Mouse (Mus musculus) ES-E14 (cell line): ENCODE results near the gene Sorcs2. TPM values are rescaled to one million over a fixed set of nuclear protein-coding genes. Genes with fewer than 3 reads are reported as not detected.

Experiments
- DNase-seq: peaks from one replicate; pipeline ENCODE4 v3.0.0-alpha.2; 2013; ENCODE audit warnings: low read depth, low spot score
- H3K27ac ChIP-seq: 2 replicates; pipeline ENCODE4 v1.5.1; 2012; ENCODE audit warnings: low read depth, mild to moderate bottlenecking, low read length, moderate library complexity, mixed read lengths; ENCODE audit not compliant: poor library complexity, insufficient read depth, severe bottlenecking
- H3K36me3 ChIP-seq: 2 replicates; pipeline ENCODE4 v1.6.1; 2012; ENCODE audit warnings: mild to moderate bottlenecking, low read length, moderate library complexity, mixed read lengths; ENCODE audit not compliant: control insufficient read depth, poor library complexity, insufficient read depth, severe bottlenecking
- H3K4me1 ChIP-seq, 2 experiments: fragments of 150-350 bp in 1 of 2; sonication (generic) in 1 of 2; 2 replicates each; pipeline ENCODE4 v1.6.1; 2012; ENCODE audit warnings: low read length in 2 of 2, mild to moderate bottlenecking in 1 of 2, mixed read lengths in 1 of 2; ENCODE audit not compliant: control insufficient read depth in 2 of 2, insufficient read depth in 2 of 2, poor library complexity in 1 of 2
- H3K4me3 ChIP-seq, 2 experiments: fragments of 150-350 bp in 1 of 2; sonication (generic) in 1 of 2; 2 replicates each; pipeline ENCODE4 v1.5.1; 2012; ENCODE audit warnings: low read length in 2 of 2, low read depth in 1 of 2, mild to moderate bottlenecking in 1 of 2, mixed read lengths in 1 of 2; ENCODE audit not compliant: insufficient read depth in 1 of 2, poor library complexity in 1 of 2, severe bottlenecking in 1 of 2
- H3K9ac ChIP-seq: 2 replicates; pipeline ENCODE4 v1.6.1; 2012; ENCODE audit warnings: low read depth, mild to moderate bottlenecking, low read length, mixed read lengths; ENCODE audit not compliant: poor library complexity, insufficient read depth, severe bottlenecking
- H3K9me3 ChIP-seq: fragments of 150-350 bp; sonication (generic); 2 replicates; pipeline ENCODE4 v1.6.1; 2012; ENCODE audit warnings: low read depth, mild to moderate bottlenecking, low read length; ENCODE audit not compliant: control insufficient read depth, insufficient read depth
- CHD2 ChIP-seq: IDR thresholded peaks from 2 replicates; pipeline ENCODE4 v1.6.1; 2014; ENCODE audit warnings: mild to moderate bottlenecking, low read depth, low read length, inconsistent platforms
- HCFC1 ChIP-seq: IDR thresholded peaks from 2 replicates; pipeline ENCODE4 v1.6.1; 2012; ENCODE audit warnings: low read length, inconsistent platforms, borderline replicate concordance; ENCODE audit not compliant: insufficient read depth
- MAFK ChIP-seq: IDR thresholded peaks from 2 replicates; pipeline ENCODE4 v1.6.1; 2014; ENCODE audit warnings: mild to moderate bottlenecking, low read depth, low read length, inconsistent platforms; ENCODE audit not compliant: insufficient read depth
- ZC3H11A ChIP-seq: IDR thresholded peaks from 2 replicates; pipeline ENCODE4 v1.6.1; 2012; ENCODE audit warnings: low read depth, mild to moderate bottlenecking, inconsistent platforms, low read length, borderline replicate concordance
- ZNF384 ChIP-seq: IDR thresholded peaks from 2 replicates; pipeline ENCODE4 v1.6.1; 2012; ENCODE audit warnings: low read depth, low read length, inconsistent platforms
- in situ Hi-C, 2 experiments: fragments of 600-800 bp; cut with MboI; formaldehyde crosslinking; loops; one replicate each; pipeline ENCODE4 v1.15.1; 2025; ENCODE audit warnings: low sequenced_read_pairs in 2 of 2, inconsistent platforms in 1 of 2; ENCODE audit not compliant: unreplicated experiment in 2 of 2
- total RNA-seq: library from RNA; depleted of rRNA; stranded (reverse); fragments of 300-350 nt; gene quantifications from 2 replicates; pipeline ENCODE4 v1.2.3, GENCODE M21; 2012

The Sorcs2 gene
- total RNA-seq, 1 experiment, result 5.4 TPM

DNA sequence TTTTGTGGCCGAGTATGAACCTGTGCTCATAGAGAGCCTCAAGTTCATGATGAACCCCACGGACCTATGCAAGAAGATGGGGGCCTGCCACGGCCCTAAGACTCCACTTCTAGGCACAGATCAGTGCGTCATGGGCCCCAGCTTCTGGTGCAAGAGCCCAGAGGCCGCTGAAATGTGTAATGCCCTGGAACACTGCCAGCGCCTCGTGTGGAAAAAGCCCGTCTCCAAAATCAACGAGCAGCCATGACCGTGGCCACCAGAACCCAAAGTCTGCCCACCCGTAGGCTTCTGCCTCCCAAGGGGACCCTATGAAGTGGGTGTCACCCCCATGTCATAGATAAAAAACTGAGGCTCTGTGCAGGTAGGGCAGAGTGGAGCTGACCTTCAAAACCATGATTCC, 192.5 kb downstream of the Sorcs2 start:
- no peak for DNase-seq
- Histone ChIP-seq H3K36me3 (no peaks in the 10 kb centered on the region), H3K9me3 (no peaks in the 10 kb centered on the region), H3K9ac (no peak overlapping the region), H3K4me1 (no peaks in the 10 kb centered on the region), H3K4me3 (no peak overlapping the region), H3K27ac (no peak overlapping the region)
- TF ChIP-seq ZNF384 (no peak), HCFC1 (no peak), CHD2 (no peak), ZC3H11A (no peak), MAFK (no peak)
- in situ Hi-C loops, result no loop called here

DNA sequence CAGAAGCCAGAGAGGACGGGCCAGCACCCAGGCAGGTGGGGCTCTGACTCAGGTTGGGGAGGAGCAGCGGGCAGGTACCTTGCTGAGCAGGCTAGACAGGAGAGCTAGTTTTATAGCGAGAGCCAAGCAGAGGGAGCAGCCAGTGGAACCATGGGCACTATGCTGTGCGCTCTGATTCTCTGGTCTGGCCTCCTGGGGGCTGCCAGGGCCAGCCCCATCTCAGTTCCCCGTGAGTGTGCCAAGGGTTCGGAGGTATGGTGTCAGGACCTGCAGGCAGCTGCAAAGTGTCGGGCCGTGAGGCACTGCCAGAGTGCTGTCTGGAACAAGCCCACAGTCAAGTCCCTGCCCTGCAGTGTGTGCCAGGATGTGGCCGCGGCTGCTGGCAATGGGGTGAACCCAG, 194.0 kb downstream of the Sorcs2 start, which contains the start of gene Psapl1:
Gene Psapl1, plus strand, starts transcription at position 106 of the 400 bp plus-strand sequence.
- H3K9me3 ChIP-seq, result no peaks in the 10 kb centered on the region
- in situ Hi-C loops, result no loop called here
- no peak within 1 kb of the TSS for H3K27ac ChIP-seq
- no peaks in the 10 kb centered on the region for H3K4me1 ChIP-seq
- no peaks in the 10 kb centered on the region for H3K36me3 ChIP-seq
- DNase-seq, result no peak
- no peak within 1 kb of the TSS for H3K4me3 ChIP-seq
- H3K9ac ChIP-seq, result no peak within 1 kb of the TSS
- TF ChIP-seq MAFK (no peak), ZC3H11A (no peak), ZNF384 (no peak), CHD2 (no peak), HCFC1 (no peak)

DNA sequence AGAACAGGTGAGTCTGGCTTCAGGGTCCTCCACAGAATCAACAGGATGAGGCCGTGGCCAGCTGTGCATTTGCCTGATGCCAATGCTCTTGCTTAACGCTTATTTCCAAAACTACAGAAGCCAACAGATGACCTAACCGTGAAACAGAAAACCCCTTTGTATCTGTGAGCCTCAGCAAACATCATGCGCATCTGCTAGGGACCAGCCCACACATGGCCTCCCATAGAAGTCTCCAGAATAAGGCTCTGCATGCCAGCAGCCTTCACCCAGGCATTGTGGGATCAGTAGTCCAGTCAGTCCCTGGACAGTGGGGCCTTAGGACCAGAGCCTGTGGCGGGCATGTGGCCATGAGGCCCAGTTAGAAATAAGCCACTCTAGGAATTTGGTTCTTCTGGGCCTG, 194.5 kb downstream of the Sorcs2 start:
- no peak overlapping the region for H3K4me3 ChIP-seq
- no peaks in the 10 kb centered on the region for H3K36me3 ChIP-seq
- no peak overlapping the region for H3K27ac ChIP-seq
- in situ Hi-C loops, result no loop called here
- TF ChIP-seq ZNF384 (no peak), CHD2 (no peak), MAFK (no peak), HCFC1 (no peak), ZC3H11A (no peak)
- H3K4me1 ChIP-seq, result no peaks in the 10 kb centered on the region
- H3K9me3 ChIP-seq, result no peaks in the 10 kb centered on the region
- H3K9ac ChIP-seq, result no peak overlapping the region
- no peak for DNase-seq

DNA sequence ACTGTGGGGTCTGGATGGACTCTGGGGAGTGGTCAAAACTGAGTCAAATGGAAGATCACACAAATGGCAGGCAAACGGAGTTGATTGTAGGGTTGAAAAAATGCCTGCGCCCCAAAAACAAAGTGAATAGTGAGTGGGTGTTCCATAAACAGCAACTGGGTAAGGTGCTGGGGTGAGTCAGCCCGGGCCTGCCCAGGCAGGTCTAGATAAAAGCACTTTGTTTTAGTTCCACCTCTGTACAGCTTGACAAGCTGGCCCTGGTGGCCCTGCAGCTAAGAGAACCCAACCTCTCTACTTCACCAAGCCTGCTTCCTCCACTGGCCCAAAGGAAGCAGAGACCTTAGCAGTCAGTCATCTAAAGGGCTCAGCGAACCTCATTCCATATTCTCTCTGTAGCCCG, 195.2 kb downstream of the Sorcs2 start:
- TF ChIP-seq CHD2 (no peak), HCFC1 (no peak), ZC3H11A (no peak), ZNF384 (no peak), MAFK (no peak)
- Histone ChIP-seq H3K9ac (no peak overlapping the region), H3K4me3 (no peak overlapping the region), H3K4me1 (no peaks in the 10 kb centered on the region), H3K9me3 (no peaks in the 10 kb centered on the region), H3K27ac (no peak overlapping the region), H3K36me3 (no peaks in the 10 kb centered on the region)
- in situ Hi-C loops, result no loop called here
- no peak for DNase-seq

DNA sequence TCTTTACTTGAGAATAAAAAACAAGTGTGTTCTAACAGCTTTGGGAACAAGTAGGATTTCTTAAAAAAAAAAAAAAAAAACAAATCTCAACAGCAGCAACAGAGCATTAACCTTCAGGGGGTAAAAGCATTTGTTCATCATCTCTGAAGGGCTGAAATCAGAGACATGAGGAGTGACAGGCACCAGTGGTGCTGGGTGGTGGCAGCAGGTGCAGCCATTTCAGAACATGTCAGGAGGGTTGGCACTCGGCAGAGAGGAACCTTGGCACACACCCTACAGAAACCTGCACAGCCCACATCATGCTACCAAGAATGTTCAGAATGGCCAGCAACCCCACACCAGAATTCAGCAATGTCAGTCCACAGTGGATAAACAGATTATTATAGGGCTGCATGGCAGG, 198.4 kb downstream of the Sorcs2 start:
- Histone ChIP-seq H3K27ac (no peak overlapping the region), H3K9ac (no peak overlapping the region), H3K4me1 (no peaks in the 10 kb centered on the region), H3K4me3 (no peak overlapping the region), H3K36me3 (no peaks in the 10 kb centered on the region), H3K9me3 (no peaks in the 10 kb centered on the region)
- TF ChIP-seq MAFK (no peak), CHD2 (no peak), HCFC1 (no peak), ZNF384 (no peak), ZC3H11A (no peak)
- in situ Hi-C loops, result no loop called here
- DNase-seq, result no peak
